Mouse (Mus musculus) embryonic facial prominence, embryonic 14.5 days (tissue): ENCODE data around the gene Nucb1. TPM values are rescaled to one million over a fixed set of nuclear protein-coding genes. Genes with fewer than 3 reads are reported as not detected.

ENCODE experiments used
- ATAC-seq: fragments of 200-750 bp; cut with Nextera tagmentation; 2 replicates; pipeline ENCODE4 v1.8.0; 2017; ENCODE audit warnings: low read depth, moderate number of reproducible peaks, moderate TSS enrichment
- DNase-seq: peaks from one replicate; pipeline ENCODE4 v3.0.0-alpha.2; 2015; ENCODE audit warnings: low spot score
- H3K27ac ChIP-seq: fragments of 300-500 bp; sonication (generic); replicated peaks from 2 replicates; pipeline ENCODE4 v1.5.1; 2014; ENCODE audit warnings: low read depth, mild to moderate bottlenecking, low read length, moderate library complexity
- H3K27me3 ChIP-seq: fragments of 300-500 bp; sonication (generic); replicated peaks from 2 replicates; pipeline ENCODE4 v1.6.1; 2014; ENCODE audit warnings: low read length; ENCODE audit not compliant: control insufficient read depth, insufficient read depth
- H3K36me3 ChIP-seq: fragments of 300-500 bp; sonication (generic); 2 replicates; pipeline ENCODE4 v1.6.1; 2014; ENCODE audit warnings: low read length, mixed read lengths; ENCODE audit not compliant: control insufficient read depth, insufficient read depth
- H3K4me1 ChIP-seq: fragments of 300-500 bp; sonication (generic); 2 replicates; pipeline ENCODE4 v1.6.1; 2014; ENCODE audit warnings: antibody characterized with exemption, low read length; ENCODE audit not compliant: control insufficient read depth, insufficient read depth
- H3K4me2 ChIP-seq: fragments of 300-500 bp; sonication (generic); 2 replicates; pipeline ENCODE4 v1.6.1; 2014; ENCODE audit warnings: low read depth, mild to moderate bottlenecking, low read length, moderate library complexity, mixed read lengths
- H3K4me3 ChIP-seq: fragments of 300-500 bp; sonication (generic); 2 replicates; pipeline ENCODE4 v1.5.1; 2014; ENCODE audit warnings: low read depth, mild to moderate bottlenecking, low read length
- H3K9ac ChIP-seq: fragments of 300-500 bp; sonication (generic); 2 replicates; pipeline ENCODE4 v1.6.1; 2014; ENCODE audit warnings: low read depth, mild to moderate bottlenecking, low read length, moderate library complexity, mixed read lengths
- H3K9me3 ChIP-seq: fragments of 300-500 bp; sonication (generic); 2 replicates; pipeline ENCODE4 v1.6.1; 2016; ENCODE audit warnings: low read length; ENCODE audit not compliant: control insufficient read depth
- WGBS: fragments of 180-500 bp; shearing (Covaris S2); extraction: QIAGEN DNeasy Blood & Tissue Kit; methylation state at CpG from one replicate; pipeline ENCODE4 v1.1.7; 2014; 5-methylcytosine and 5-hydroxymethylcytosine counted together
- polyA plus RNA-seq: library from polyadenylated mRNA; unstranded; fragments of >200 nt; fragmentation: Nextera tagmentation; extraction: Ambion mirVana; gene quantifications from 2 replicates; pipeline ENCODE4 v1.2.1, GENCODE M21; 2014

Gene Nucb1
- polyA plus RNA-seq, 1 experiment from 2014 or later = 209 TPM

GRCm38 (mm10) chr7:45549641-45550436, 39.6 kb upstream of the Nucb1 start:
- Histone ChIP-seq H3K9me3 (no peaks in the 10 kb centered on the region), H3K4me2 (no peak overlapping the region), H3K27me3 (no peaks in the 10 kb centered on the region), H3K36me3 (no peaks in the 10 kb centered on the region), H3K4me3 (no peak overlapping the region), H3K9ac (no peak overlapping the region), H3K27ac (no peak overlapping the region), H3K4me1 (no peaks in the 10 kb centered on the region)
- DNase-seq = no peak
- WGBS = 84% methylated on average over 16 of the region's 16 CpGs
- no peak for ATAC-seq

- Histone ChIP-seq H3K4me1 (no peaks in the 10 kb centered on the region), H3K36me3 (no peaks in the 10 kb centered on the region), H3K9ac (no peak overlapping the region), H3K27ac (no peak overlapping the region), H3K27me3 (no peaks in the 10 kb centered on the region), H3K9me3 (0 out of 2 replicates have a peak, but pooled peaks cover 4% of the 10 kb centered on the region), H3K4me2 (no peak overlapping the region), H3K4me3 (no peak overlapping the region)
- DNase-seq (no peak), ATAC-seq (no peak)
- 83% methylated on average over 1 of the region's 1 CpGs for WGBS
Measured at GRCm38 (mm10) chr7:45544525-45544924, 34.3 kb upstream of the Nucb1 start.

DNA sequence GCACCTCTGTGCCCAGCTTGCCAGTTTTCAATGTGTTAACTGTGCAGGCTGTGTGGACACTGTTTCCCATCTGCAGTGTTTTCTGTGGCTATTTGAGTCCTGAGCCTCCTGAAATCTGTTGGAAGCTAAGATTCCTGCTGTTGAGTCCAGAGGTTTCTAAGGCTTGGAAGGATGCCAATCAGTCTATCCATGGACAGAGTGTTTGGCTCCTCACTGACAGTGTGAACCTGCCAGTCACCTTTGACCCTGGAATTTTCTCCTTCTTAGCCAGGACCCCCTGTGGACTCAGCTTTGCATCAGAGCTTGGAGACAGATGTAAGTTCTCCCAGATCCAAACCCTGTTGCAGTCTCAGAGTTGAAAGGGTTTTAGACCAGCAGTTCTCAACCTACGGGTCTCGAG, 30.0 kb upstream of the Nucb1 start:
- 74% methylated on average over 2 of the region's 2 CpGs for WGBS
- no peak overlapping the region for H3K4me2 ChIP-seq
- no peaks in the 10 kb centered on the region for H3K27me3 ChIP-seq
- ATAC-seq = no peak
- no peak overlapping the region for H3K9ac ChIP-seq
- DNase-seq = no peak
- H3K4me3 ChIP-seq = no peak overlapping the region
- no peaks in the 10 kb centered on the region for H3K36me3 ChIP-seq
- H3K4me1 ChIP-seq = peaks cover 4% of the 10 kb centered on the region
- H3K9me3 ChIP-seq = 0 out of 2 replicates have a peak, but pooled peaks cover 4% of the 10 kb centered on the region
- no peak overlapping the region for H3K27ac ChIP-seq

DNA sequence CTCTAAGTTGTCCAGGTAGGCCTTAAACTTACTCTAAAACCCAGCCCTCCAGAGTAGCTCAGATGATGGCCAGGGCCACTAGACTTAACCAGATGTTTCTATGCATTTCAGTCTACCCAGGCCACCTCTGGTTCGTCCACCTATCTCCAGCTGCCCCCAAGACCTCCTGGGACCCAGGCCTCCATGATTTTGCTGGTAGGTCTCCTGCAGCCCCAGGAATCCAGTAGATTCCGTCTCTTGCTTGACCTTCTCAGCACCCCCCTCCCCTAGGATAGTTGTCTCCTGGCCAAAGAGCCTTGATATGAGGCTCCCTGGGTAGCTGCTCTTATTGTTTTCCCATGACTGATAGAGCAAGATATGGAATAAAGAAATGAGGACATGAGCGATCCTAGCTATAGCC, 28.9 kb upstream of the Nucb1 start:
- no peak for ATAC-seq
- Histone ChIP-seq H3K9me3 (no peaks in the 10 kb centered on the region), H3K36me3 (no peaks in the 10 kb centered on the region), H3K4me2 (no peak overlapping the region), H3K27me3 (no peaks in the 10 kb centered on the region), H3K27ac (no peak overlapping the region), H3K4me3 (no peak overlapping the region), H3K4me1 (peaks cover 4% of the 10 kb centered on the region), H3K9ac (no peak overlapping the region)
- 87% methylated on average over 3 of the region's 3 CpGs for WGBS
- no peak for DNase-seq

DNA sequence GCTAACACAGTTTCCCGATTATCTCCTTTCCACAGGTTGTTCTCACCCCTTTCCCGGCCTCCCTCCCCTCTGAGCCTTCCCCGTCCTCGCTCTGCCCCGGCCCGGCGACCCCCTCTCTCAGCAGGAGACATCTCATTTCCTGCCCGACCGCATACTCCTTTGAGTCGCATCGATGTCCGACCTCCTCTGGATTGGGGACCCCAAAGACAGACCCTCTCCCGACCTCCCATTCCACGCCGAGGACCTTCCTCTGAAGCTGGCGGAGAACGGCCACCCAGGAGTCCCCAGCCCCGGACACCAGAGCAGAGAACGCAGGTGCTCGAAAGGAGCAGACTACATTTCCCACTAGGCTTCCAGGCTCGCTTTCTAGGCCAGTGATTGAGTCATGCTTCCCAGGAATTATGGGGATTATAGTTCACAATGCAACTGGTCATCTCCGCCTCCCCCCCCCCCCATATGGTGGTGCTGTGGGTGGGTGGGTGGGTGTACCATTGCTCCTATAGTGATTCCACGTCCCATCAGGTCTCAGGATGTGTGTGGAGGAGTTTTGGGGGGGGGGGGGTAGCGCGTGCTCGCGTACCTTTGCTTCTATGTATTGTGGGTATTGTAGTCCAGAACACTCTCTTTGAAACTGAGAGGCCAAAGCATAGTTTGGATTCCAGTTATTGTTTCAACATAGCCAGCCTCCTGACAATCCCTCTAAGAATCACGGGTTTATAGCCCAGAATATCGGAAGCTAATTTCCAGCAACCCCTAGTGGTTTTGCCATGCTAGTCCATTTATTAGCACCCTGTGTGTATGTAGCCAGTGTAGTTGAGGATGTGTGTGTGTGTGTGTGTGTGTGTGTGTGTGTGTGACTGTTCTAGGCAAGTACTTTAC, 28.2 kb upstream of the Nucb1 start:
- peak; percentile 83 for DNase-seq
- peaks cover 4% of the 10 kb centered on the region for H3K4me1 ChIP-seq
- no peak overlapping the region for H3K27ac ChIP-seq
- H3K36me3 ChIP-seq = no peaks in the 10 kb centered on the region
- peak; percentile 85 for ATAC-seq
- no peaks in the 10 kb centered on the region for H3K27me3 ChIP-seq
- 4% methylated on average over 24 of the region's 29 CpGs for WGBS
- peak overlapping the region; percentile 59 for H3K9ac ChIP-seq
- H3K4me3 ChIP-seq = peak overlapping the region; percentile 43
- peak overlapping the region; percentile 81 for H3K4me2 ChIP-seq
- no peaks in the 10 kb centered on the region for H3K9me3 ChIP-seq

DNA sequence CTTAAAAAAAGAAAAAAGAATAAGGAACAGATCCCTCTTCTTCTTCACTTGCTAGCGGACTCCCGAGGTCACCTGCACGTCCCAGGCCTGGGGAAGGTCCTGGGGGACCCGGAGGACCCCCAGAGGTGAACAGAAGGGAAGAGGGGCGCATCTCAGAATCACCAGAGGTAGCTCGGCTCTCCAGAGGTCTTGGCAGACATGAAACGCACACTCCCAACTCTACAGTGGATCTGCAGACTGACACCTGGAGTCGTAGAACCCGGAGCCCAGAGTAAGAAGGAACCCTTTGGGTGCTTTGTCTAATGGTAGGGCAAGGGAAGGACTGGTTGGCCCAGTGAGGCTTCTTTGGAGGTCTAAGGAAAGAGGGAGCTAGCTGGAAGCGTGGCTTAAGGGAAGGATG, 27.4 kb upstream of the Nucb1 start:
- WGBS = 73% methylated on average over 10 of the region's 10 CpGs
- H3K9me3 ChIP-seq = no peaks in the 10 kb centered on the region
- ATAC-seq = no peak
- H3K4me1 ChIP-seq = peaks cover 4% of the 10 kb centered on the region
- no peaks in the 10 kb centered on the region for H3K36me3 ChIP-seq
- H3K4me3 ChIP-seq = peak overlapping the region; percentile 43
- no peak overlapping the region for H3K27ac ChIP-seq
- peak overlapping the region; percentile 81 for H3K4me2 ChIP-seq
- H3K9ac ChIP-seq = peak overlapping the region; percentile 59; the same call in 1 of the 2 replicates
- no peaks in the 10 kb centered on the region for H3K27me3 ChIP-seq
- DNase-seq = no peak

GRCm38 (mm10) chr7:45535676-45536075, 25.5 kb upstream of the Nucb1 start:
- no peaks in the 10 kb centered on the region for H3K9me3 ChIP-seq
- H3K27ac ChIP-seq = no peak overlapping the region
- H3K4me1 ChIP-seq = peaks cover 5% of the 10 kb centered on the region
- H3K36me3 ChIP-seq = no peaks in the 10 kb centered on the region
- H3K4me3 ChIP-seq = no peak overlapping the region
- no peaks in the 10 kb centered on the region for H3K27me3 ChIP-seq
- WGBS = 59% methylated on average over 1 of the region's 1 CpGs
- no peak overlapping the region for H3K4me2 ChIP-seq
- DNase-seq = no peak
- no peak for ATAC-seq
- no peak overlapping the region for H3K9ac ChIP-seq

GRCm38 (mm10) chr7:45530643-45531042, 20.4 kb upstream of the Nucb1 start:
- Histone ChIP-seq H3K27me3 (no peaks in the 10 kb centered on the region), H3K4me1 (peaks cover 11% of the 10 kb centered on the region; the same call in 1 of the 2 replicates), H3K4me2 (peak overlapping the region; percentile 25; the same call in 1 of the 2 replicates), H3K9ac (no peak overlapping the region), H3K9me3 (no peaks in the 10 kb centered on the region), H3K4me3 (no peak overlapping the region), H3K27ac (peak overlapping the region; percentile 56), H3K36me3 (no peaks in the 10 kb centered on the region)
- DNase-seq (no peak), ATAC-seq (0 out of 2 replicates have a peak, but pooled peaks have one; percentile 1)
- WGBS = 62% methylated on average over 2 of the region's 2 CpGs
